Mouse (Mus musculus): ENCODE data around the gene Pdia6. TPM values are rescaled to one million over a fixed set of nuclear protein-coding genes. Genes with fewer than 3 reads are reported as not detected.

Gene Pdia6
- polyA plus RNA-seq, 1 experiment from 2014 or later, result 445 TPM

DNA sequence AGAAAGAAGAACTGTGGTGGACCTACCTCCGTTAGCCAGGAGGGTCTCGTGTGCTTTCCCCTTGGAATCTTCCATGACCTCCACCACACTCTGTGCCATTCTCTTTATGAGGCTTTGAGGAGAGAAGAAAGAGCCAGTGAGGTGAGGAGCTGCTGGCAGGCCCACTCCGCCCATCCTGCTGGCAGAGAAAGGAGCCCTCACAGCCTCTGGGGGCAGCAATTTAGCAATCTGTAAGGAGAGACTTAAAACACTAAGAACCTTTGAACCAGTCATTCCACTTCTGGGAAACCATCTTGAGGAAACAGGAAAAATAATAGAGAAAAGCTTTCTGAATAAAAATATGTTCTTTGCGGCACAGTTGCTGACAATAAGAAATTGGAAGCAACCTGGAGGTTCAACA, 41.9 kb downstream of the Pdia6 start:
- H3K9me3 ChIP-seq (replicated peaks; ENCODE audit: control insufficient read depth, low read length), result no peaks in the 10 kb centered on the region
- H3K9ac ChIP-seq (ENCODE audit: low read depth, low read length), result no peak overlapping the region
- no peak for ATAC-seq (replicated peaks; ENCODE audit: insufficient number of reproducible peaks, low FRiP score, low TSS enrichment)
- 66% methylated on average over 4 of the region's 4 CpGs for WGBS (ENCODE audit: insufficient replicate concordance)
- H3K4me1 ChIP-seq (ENCODE audit: control insufficient read depth, insufficient read depth, low read length), result no peaks in the 10 kb centered on the region
- H3K27ac ChIP-seq (ENCODE audit: low read depth, low read length), result no peak overlapping the region
- no peaks in the 10 kb centered on the region for H3K27me3 ChIP-seq (ENCODE audit: control insufficient read depth, insufficient read depth, low read length)
- no peak overlapping the region for H3K4me2 ChIP-seq
- no peak overlapping the region for H3K4me3 ChIP-seq (ENCODE audit: low read depth, low read length)
- no peaks in the 10 kb centered on the region for H3K36me3 ChIP-seq (ENCODE audit: control insufficient read depth, insufficient read depth, low read length)

DNA sequence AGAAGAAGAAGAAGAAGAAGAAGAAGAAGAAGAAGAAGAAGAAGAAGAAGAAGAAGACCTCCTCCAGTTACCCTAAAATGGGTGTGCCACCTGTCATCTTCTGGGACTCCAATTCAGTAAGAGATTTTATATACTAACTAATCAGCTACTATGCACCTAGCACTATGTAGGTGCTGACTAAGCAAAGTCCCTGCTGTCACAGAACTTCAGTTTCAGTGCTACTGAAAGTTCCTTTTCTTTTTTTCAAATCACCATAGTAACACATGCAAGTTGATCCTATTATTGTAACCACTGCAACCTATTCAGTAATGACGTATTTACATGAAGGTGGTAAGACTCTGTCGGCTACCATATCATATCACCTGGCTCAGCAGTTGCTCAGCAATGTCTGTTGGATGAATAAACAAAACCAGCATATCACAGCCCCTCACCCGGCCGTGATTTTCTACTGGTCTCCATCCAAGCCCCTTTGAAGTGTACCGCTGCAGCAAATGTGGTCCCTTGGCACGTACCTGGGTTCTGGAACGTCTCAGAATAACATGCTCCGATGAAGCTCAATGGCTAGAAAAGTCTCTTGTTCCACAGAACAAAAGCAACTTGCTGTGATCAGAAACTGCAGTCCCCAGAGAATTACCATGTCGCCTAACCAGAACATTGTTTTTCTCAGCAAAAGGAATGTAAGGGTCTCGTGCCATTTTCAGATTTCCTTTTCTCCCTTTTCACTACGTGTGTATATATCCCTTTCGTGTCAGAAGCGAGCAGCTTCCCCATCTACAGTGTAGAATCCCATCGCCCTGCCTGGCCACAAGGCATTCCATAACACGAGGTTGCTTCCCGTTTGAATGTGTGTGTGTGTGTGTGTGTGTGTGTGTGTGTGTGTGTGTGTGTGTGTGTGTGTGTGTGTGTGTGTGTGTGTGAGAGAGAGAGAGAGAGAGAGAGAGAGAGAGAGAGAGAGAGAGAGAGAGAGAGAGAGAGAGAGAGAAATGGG, 44.8 kb downstream of the Pdia6 start:
- no peak overlapping the region for H3K4me3 ChIP-seq (ENCODE audit: low read depth, low read length)
- no peaks in the 10 kb centered on the region for H3K27me3 ChIP-seq (ENCODE audit: control insufficient read depth, insufficient read depth, low read length)
- 70% methylated on average over 16 of the region's 16 CpGs for WGBS (ENCODE audit: insufficient replicate concordance)
- H3K4me2 ChIP-seq, result no peak overlapping the region
- H3K36me3 ChIP-seq (ENCODE audit: control insufficient read depth, insufficient read depth, low read length), result no peaks in the 10 kb centered on the region
- H3K9ac ChIP-seq (ENCODE audit: low read depth, low read length), result no peak overlapping the region
- no peaks in the 10 kb centered on the region for H3K9me3 ChIP-seq (replicated peaks; ENCODE audit: control insufficient read depth, low read length)
- H3K4me1 ChIP-seq (ENCODE audit: control insufficient read depth, insufficient read depth, low read length), result no peaks in the 10 kb centered on the region
- no peak for ATAC-seq (replicated peaks; ENCODE audit: insufficient number of reproducible peaks, low FRiP score, low TSS enrichment)
- H3K27ac ChIP-seq (ENCODE audit: low read depth, low read length), result no peak overlapping the region

DNA sequence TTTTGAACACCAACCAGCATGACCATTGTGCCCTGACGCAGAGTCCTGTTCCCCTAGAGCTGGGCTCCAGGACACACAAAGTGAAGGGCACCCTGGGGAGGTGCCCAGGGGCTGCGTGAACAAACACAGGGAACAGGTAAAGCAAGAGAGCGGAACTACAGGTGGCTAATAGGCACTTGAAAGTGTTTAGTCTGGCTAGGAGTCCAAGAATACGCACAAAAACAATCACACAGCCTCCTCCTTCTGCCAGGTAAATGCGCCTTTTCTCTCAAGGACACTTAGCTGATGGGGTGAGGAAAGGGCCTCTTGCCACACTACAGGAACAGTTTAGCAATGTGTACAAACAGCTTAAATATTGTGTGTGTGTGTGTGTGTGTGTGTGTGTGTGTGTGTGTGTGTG, 49.8 kb downstream of the Pdia6 start:
- Histone ChIP-seq H3K4me3 (ENCODE audit: low read depth, low read length) (no peak overlapping the region), H3K27me3 (ENCODE audit: control insufficient read depth, insufficient read depth, low read length) (no peaks in the 10 kb centered on the region), H3K9ac (ENCODE audit: low read depth, low read length) (no peak overlapping the region), H3K4me1 (ENCODE audit: control insufficient read depth, insufficient read depth, low read length) (peaks cover 2% of the 10 kb centered on the region; the same call in 1 of the 2 replicates), H3K9me3 (replicated peaks; ENCODE audit: control insufficient read depth, low read length) (no peaks in the 10 kb centered on the region), H3K27ac (ENCODE audit: low read depth, low read length) (no peak overlapping the region), H3K4me2 (no peak overlapping the region), H3K36me3 (ENCODE audit: control insufficient read depth, insufficient read depth, low read length) (no peaks in the 10 kb centered on the region)
- ATAC-seq (replicated peaks; ENCODE audit: insufficient number of reproducible peaks, low FRiP score, low TSS enrichment), result no peak
- WGBS (ENCODE audit: insufficient replicate concordance), result 85% methylated on average over 5 of the region's 5 CpGs

DNA sequence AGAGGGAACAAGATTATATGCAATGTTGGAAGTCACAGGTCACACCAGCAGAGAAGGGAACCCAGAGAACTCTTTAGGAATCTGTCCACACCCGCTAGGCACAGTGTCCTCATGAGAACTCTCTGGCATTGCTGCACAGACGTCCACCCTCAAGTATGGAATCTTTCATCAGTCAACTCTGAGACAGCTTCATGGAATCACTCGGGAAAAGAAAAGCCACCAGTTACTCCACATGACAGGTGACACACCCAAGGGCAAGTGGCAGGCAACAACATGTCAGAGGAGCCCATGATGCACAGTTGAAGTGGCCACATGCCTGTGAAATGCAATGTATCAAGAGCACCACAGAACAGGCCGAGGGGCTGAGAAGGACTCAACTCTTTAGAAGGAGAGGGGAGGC, 51.6 kb downstream of the Pdia6 start:
- no peak for ATAC-seq (replicated peaks; ENCODE audit: insufficient number of reproducible peaks, low FRiP score, low TSS enrichment)
- no peaks in the 10 kb centered on the region for H3K36me3 ChIP-seq (ENCODE audit: control insufficient read depth, insufficient read depth, low read length)
- peaks cover 9% of the 10 kb centered on the region for H3K27me3 ChIP-seq (ENCODE audit: control insufficient read depth, insufficient read depth, low read length)
- no peaks in the 10 kb centered on the region for H3K9me3 ChIP-seq (replicated peaks; ENCODE audit: control insufficient read depth, low read length)
- no peak overlapping the region for H3K4me2 ChIP-seq
- peaks cover 2% of the 10 kb centered on the region; the same call in 1 of the 2 replicates for H3K4me1 ChIP-seq (ENCODE audit: control insufficient read depth, insufficient read depth, low read length)
- no peak overlapping the region for H3K9ac ChIP-seq (ENCODE audit: low read depth, low read length)
- no peak overlapping the region for H3K27ac ChIP-seq (ENCODE audit: low read depth, low read length)
- H3K4me3 ChIP-seq (ENCODE audit: low read depth, low read length), result no peak overlapping the region
- whole genome bisulfite sequencing (ENCODE audit: insufficient replicate concordance), result 46% methylated on average over 4 of the region's 4 CpGs

DNA sequence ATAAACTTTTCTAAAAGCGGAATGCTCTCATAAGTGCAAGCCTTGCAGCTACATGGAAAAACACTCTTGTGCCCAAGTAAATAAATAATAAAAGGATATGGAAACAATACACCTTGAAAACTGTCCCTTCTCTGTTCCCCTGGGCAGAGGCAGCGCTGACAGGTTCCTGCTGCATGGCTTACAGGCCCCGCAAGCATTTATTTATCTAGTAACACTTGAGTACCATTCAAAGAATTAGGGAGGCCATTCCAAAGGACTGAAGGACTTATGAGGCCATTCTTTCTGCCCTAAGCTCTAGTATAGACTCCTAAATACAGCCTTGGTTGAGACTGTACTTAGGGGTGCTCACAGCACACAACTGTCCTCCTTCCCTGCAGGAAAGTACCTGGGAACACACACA, 52.1 kb downstream of the Pdia6 start:
- Histone ChIP-seq H3K27me3 (ENCODE audit: control insufficient read depth, insufficient read depth, low read length) (peaks cover 14% of the 10 kb centered on the region), H3K36me3 (ENCODE audit: control insufficient read depth, insufficient read depth, low read length) (no peaks in the 10 kb centered on the region), H3K4me2 (no peak overlapping the region), H3K4me1 (ENCODE audit: control insufficient read depth, insufficient read depth, low read length) (peaks cover 2% of the 10 kb centered on the region; the same call in 1 of the 2 replicates), H3K9me3 (replicated peaks; ENCODE audit: control insufficient read depth, low read length) (no peaks in the 10 kb centered on the region), H3K27ac (ENCODE audit: low read depth, low read length) (no peak overlapping the region), H3K4me3 (ENCODE audit: low read depth, low read length) (no peak overlapping the region), H3K9ac (ENCODE audit: low read depth, low read length) (no peak overlapping the region)
- 62% methylated on average over 3 of the region's 3 CpGs for WGBS (ENCODE audit: insufficient replicate concordance)
- ATAC-seq (replicated peaks; ENCODE audit: insufficient number of reproducible peaks, low FRiP score, low TSS enrichment), result no peak

DNA sequence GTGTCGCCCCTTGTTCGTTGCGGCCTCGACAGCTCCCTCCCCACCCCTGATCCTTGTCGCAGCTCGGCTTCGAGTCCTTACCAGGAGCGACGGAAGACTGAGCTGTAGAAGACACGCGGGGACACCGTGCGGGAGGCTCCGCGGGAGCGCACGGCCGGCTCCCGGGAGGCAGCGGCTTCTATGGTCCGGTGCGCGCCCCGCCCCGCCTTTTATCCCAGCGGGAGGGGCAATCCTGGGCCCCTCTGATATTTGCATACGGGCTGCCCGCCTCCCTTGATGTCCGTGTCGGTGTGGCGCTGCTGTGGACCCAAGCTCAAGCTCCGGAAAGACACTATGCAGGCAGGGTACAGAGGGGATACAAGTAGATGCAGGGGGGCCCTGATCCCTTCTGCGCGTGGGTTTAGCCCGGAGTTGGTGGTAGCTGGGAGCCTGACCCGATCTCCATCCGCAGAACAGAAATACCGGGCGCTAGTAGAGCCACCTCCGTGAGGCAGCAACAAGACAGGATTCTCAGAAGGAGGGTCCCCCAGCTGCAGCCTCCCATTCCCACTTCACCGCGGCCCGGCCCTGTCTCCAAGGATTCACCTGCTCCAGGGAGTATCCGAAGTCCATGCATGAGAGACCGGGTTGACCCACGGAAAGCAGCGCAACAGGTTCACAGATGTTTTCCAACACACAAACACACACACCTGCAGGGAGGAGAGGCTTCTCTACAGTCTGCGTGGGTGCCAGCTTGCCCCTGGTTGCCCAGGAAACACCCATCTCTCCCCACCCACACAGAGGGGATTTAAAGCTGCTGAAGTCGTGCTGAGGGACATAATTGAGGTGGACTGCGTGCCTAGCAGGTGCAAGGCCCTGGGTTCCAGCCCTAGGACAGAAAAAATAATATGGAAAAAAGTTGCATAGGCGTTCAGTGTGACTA, 58.5 kb downstream of the Pdia6 start:
- Histone ChIP-seq H3K36me3 (ENCODE audit: control insufficient read depth, insufficient read depth, low read length) (no peaks in the 10 kb centered on the region), H3K27me3 (ENCODE audit: control insufficient read depth, insufficient read depth, low read length) (peaks cover 41% of the 10 kb centered on the region), H3K4me3 (ENCODE audit: low read depth, low read length) (peak overlapping the region; percentile 58), H3K4me2 (peak overlapping the region; percentile 95), H3K9ac (ENCODE audit: low read depth, low read length) (peak overlapping the region; percentile 63; the same call in 1 of the 2 replicates), H3K9me3 (replicated peaks; ENCODE audit: control insufficient read depth, low read length) (no peaks in the 10 kb centered on the region), H3K27ac (ENCODE audit: low read depth, low read length) (no peak overlapping the region), H3K4me1 (ENCODE audit: control insufficient read depth, insufficient read depth, low read length) (no peaks in the 10 kb centered on the region)
- 5% methylated on average over 51 of the region's 51 CpGs for WGBS (ENCODE audit: insufficient replicate concordance)
- peak; percentile 31; the same call in 1 of the 2 replicates for ATAC-seq (replicated peaks; ENCODE audit: insufficient number of reproducible peaks, low FRiP score, low TSS enrichment)

DNA sequence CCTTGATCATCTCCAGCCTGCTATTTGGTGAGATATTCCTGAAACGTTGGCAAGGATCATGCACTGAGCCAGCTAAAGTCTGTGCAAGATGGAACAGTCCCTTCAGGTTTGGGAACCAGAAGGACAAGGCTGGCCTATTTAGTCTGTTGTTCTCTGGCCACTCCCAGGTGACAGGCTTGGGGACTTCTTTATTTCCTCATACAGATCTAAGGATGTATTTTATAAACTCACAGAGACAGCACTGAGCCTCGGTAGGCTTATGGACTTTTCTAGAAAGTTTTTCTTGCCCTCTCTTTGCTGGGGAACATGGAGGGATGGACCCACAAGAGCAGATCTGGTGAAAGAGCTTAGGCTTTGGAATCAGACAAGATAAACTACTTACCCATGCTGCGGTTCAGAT, 62.9 kb downstream of the Pdia6 start, which contains the start of gene Atp6v1c2:
Gene Atp6v1c2, minus strand, starts transcription at position 101 of the 400 bp plus-strand sequence.
- Histone ChIP-seq H3K4me3 (ENCODE audit: low read depth, low read length) (no peak within 1 kb of the TSS), H3K27ac (ENCODE audit: low read depth, low read length) (no peak within 1 kb of the TSS), H3K9ac (ENCODE audit: low read depth, low read length) (no peak within 1 kb of the TSS), H3K27me3 (ENCODE audit: control insufficient read depth, insufficient read depth, low read length) (peaks cover 19% of the 10 kb centered on the region), H3K4me1 (ENCODE audit: control insufficient read depth, insufficient read depth, low read length) (no peaks in the 10 kb centered on the region), H3K9me3 (replicated peaks; ENCODE audit: control insufficient read depth, low read length) (no peaks in the 10 kb centered on the region), H3K4me2 (no peak within 1 kb of the TSS), H3K36me3 (ENCODE audit: control insufficient read depth, insufficient read depth, low read length) (no peaks in the 10 kb centered on the region)
- no peak for ATAC-seq (replicated peaks; ENCODE audit: insufficient number of reproducible peaks, low FRiP score, low TSS enrichment)
- 63% methylated on average over 3 of the region's 3 CpGs for WGBS (ENCODE audit: insufficient replicate concordance)

DNA sequence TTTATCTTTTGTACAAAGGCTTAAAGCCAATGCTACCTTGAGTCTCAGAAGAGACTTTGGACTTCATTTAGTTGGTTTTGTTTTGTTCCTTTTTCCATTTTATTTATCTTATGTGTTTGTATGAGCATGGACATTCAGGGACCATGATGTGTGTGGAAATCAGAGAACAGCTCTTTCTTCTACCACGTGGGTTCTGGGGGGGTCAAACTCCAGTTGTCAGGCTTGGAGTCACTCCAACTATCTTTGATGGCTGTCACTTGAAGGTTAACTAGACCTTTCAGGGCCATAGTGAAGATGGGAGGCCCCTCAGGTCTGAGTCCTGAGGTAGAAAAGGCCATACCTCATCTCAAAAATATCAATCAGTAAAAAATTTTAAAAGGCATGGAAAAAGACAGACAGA, 67.1 kb downstream of the Pdia6 start:
- H3K27me3 ChIP-seq (ENCODE audit: control insufficient read depth, insufficient read depth, low read length), result no peaks in the 10 kb centered on the region; the same call in 1 of the 2 replicates
- H3K9me3 ChIP-seq (replicated peaks; ENCODE audit: control insufficient read depth, low read length), result no peaks in the 10 kb centered on the region; the same call in 1 of the 2 replicates
- H3K9ac ChIP-seq (ENCODE audit: low read depth, low read length), result no peak overlapping the region
- WGBS (ENCODE audit: insufficient replicate concordance), result 13% methylated on average over 1 of the region's 1 CpGs
- H3K36me3 ChIP-seq (ENCODE audit: control insufficient read depth, insufficient read depth, low read length), result no peaks in the 10 kb centered on the region
- no peak overlapping the region for H3K4me3 ChIP-seq (ENCODE audit: low read depth, low read length)
- H3K4me2 ChIP-seq, result no peak overlapping the region
- no peak overlapping the region for H3K27ac ChIP-seq (ENCODE audit: low read depth, low read length)
- no peak for ATAC-seq (replicated peaks; ENCODE audit: insufficient number of reproducible peaks, low FRiP score, low TSS enrichment)
- H3K4me1 ChIP-seq (ENCODE audit: control insufficient read depth, insufficient read depth, low read length), result no peaks in the 10 kb centered on the region
